Mouse (Mus musculus): Measurements from ENCODE around the gene Fkbp10.

Fkbp10 gene

GRCm38 (mm10) chr11:100414914-100415822 lies at the start of gene Fkbp10:
Gene Fkbp10, plus strand, starts transcription at chr11:100415697.
- in situ Hi-C loops (cut with MboI, MseI), result no loop called here

GRCm38 (mm10) chr11:100369145-100369544 lies 46.4 kb upstream of the Fkbp10 start:
- in situ Hi-C loops (cut with MboI, MseI), result no loop called here

- in situ Hi-C loops (cut with MboI, MseI), result loop anchor here (10.0 kb wide), 1 partner anchor 1445 kb away; no protein-coding TSS in a partner anchor
Measured at GRCm38 (mm10) chr11:100369822-100370221, 45.7 kb upstream of the Fkbp10 start.

GRCm38 (mm10) chr11:100371981-100372558 lies 43.4 kb upstream of the Fkbp10 start:
- in situ Hi-C loops (cut with MboI, MseI), result loop anchor here (10.0 kb wide), 1 partner anchor 1443 kb away; no protein-coding TSS in a partner anchor

GRCm38 (mm10) chr11:100375127-100375526 lies 40.4 kb upstream of the Fkbp10 start:
- in situ Hi-C loops (cut with MboI, MseI), result loop anchor here (10.0 kb wide), 1 partner anchor 1440 kb away; no protein-coding TSS in a partner anchor

GRCm38 (mm10) chr11:100376005-100376404 lies 39.5 kb upstream of the Fkbp10 start:
- in situ Hi-C loops (cut with MboI, MseI), result loop anchor here (10.0 kb wide), 1 partner anchor 1439 kb away; no protein-coding TSS in a partner anchor

GRCm38 (mm10) chr11:100376746-100377389 lies 38.6 kb upstream of the Fkbp10 start:
- in situ Hi-C loops (cut with MboI, MseI), result loop anchor here (10.0 kb wide), 1 partner anchor 1438 kb away; no protein-coding TSS in a partner anchor

GRCm38 (mm10) chr11:100377989-100378388 lies 37.5 kb upstream of the Fkbp10 start:
- in situ Hi-C loops (cut with MboI, MseI), result loop anchor here (10.0 kb wide), 1 partner anchor 1437 kb away; no protein-coding TSS in a partner anchor

- in situ Hi-C loops (cut with MboI, MseI), result loop anchor here (10.0 kb wide), 1 partner anchor 1436 kb away; no protein-coding TSS in a partner anchor
Measured at GRCm38 (mm10) chr11:100378446-100378845, 37.1 kb upstream of the Fkbp10 start.

GRCm38 (mm10) chr11:100379311-100379710 lies 36.2 kb upstream of the Fkbp10 start:
- in situ Hi-C loops (cut with MboI, MseI), result loop anchor here (10.0 kb wide), 1 partner anchor 1435 kb away; no protein-coding TSS in a partner anchor

- in situ Hi-C loops (cut with MboI, MseI), result no loop called here
Measured at GRCm38 (mm10) chr11:100382682-100383081, 32.8 kb upstream of the Fkbp10 start.

- in situ Hi-C loops (cut with MboI, MseI), result no loop called here
Measured at GRCm38 (mm10) chr11:100385016-100385415, 30.5 kb upstream of the Fkbp10 start.

GRCm38 (mm10) chr11:100386586-100386985 lies 28.9 kb upstream of the Fkbp10 start:
- in situ Hi-C loops (cut with MboI, MseI), result no loop called here

GRCm38 (mm10) chr11:100387111-100387510 lies 28.4 kb upstream of the Fkbp10 start:
- in situ Hi-C loops (cut with MboI, MseI), result no loop called here

- in situ Hi-C loops (cut with MboI, MseI), result no loop called here
Measured at GRCm38 (mm10) chr11:100387589-100388375, 27.7 kb upstream of the Fkbp10 start.

GRCm38 (mm10) chr11:100388588-100388987 lies 26.9 kb upstream of the Fkbp10 start:
- in situ Hi-C loops (cut with MboI, MseI), result no loop called here

GRCm38 (mm10) chr11:100389931-100390445 lies 25.5 kb upstream of the Fkbp10 start:
- in situ Hi-C loops (cut with MboI, MseI), result no loop called here

- in situ Hi-C loops (cut with MboI, MseI), result no loop called here
Measured at GRCm38 (mm10) chr11:100391081-100391883, 24.2 kb upstream of the Fkbp10 start.

GRCm38 (mm10) chr11:100391884-100392345 lies 23.6 kb upstream of the Fkbp10 start:
- in situ Hi-C loops (cut with MboI, MseI), result no loop called here

- in situ Hi-C loops (cut with MboI, MseI), result no loop called here
Measured at GRCm38 (mm10) chr11:100392958-100393357, 22.5 kb upstream of the Fkbp10 start.

Measured in T-helper 1 cell (primary cell).